Mouse (Mus musculus) thymus, adult 18-20 months (tissue): Measurements from ENCODE around the gene Hccs.
"Not testable (repeated sequence)": the region's sequence is repeated elsewhere in the genome, so short reads cannot be mapped to it uniquely, and the experiment has no call there.

ENCODE experiments used
- DNase-seq, 2 experiments: peaks; one replicate each; pipeline ENCODE4 v3.0.0; 2022; ENCODE audit warnings: mixed read lengths in 2 of 2

The Hccs gene

GRCm38 (mm10) chrX:169319945-169320667 lies at the start of gene Hccs:
TSS of gene Hccs (minus strand) at chrX:169320372.
- peak; percentile 82 to 88 for DNase-seq

- no peak for DNase-seq
Observed at GRCm38 (mm10) chrX:169357146-169357772, 37.1 kb upstream of the Hccs start.

- DNase-seq, result no peak
Observed at GRCm38 (mm10) chrX:169338213-169338612, 18.0 kb upstream of the Hccs start.

- no peak for DNase-seq
Observed at GRCm38 (mm10) chrX:169337559-169337958, 17.4 kb upstream of the Hccs start.

- no peak for DNase-seq
Observed at GRCm38 (mm10) chrX:169332264-169332663, 12.1 kb upstream of the Hccs start.

GRCm38 (mm10) chrX:169325929-169326595 lies 5.9 kb upstream of the Hccs start:
- DNase-seq, result no peak

GRCm38 (mm10) chrX:169320668-169321005 lies 465 bp upstream of the Hccs start:
- DNase-seq, result not testable (repeated sequence)

- DNase-seq, result no peak
Observed at GRCm38 (mm10) chrX:169319066-169319760, 959 bp downstream of the Hccs start.

GRCm38 (mm10) chrX:169308559-169308958 lies 11.6 kb downstream of the Hccs start:
- no peak for DNase-seq

GRCm38 (mm10) chrX:169303945-169304344 lies 16.2 kb downstream of the Hccs start:
- no peak for DNase-seq

- no peak for DNase-seq
Observed at GRCm38 (mm10) chrX:169302271-169303045, 17.7 kb downstream of the Hccs start.

GRCm38 (mm10) chrX:169299579-169299978 lies 20.6 kb downstream of the Hccs start:
- DNase-seq, result no peak

GRCm38 (mm10) chrX:169263433-169264172 lies 56.6 kb downstream of the Hccs start:
- DNase-seq, result no peak

GRCm38 (mm10) chrX:169262212-169262611 lies 58.0 kb downstream of the Hccs start:
- no peak for DNase-seq

GRCm38 (mm10) chrX:169261034-169261433 lies 59.1 kb downstream of the Hccs start:
- no peak for DNase-seq

GRCm38 (mm10) chrX:169256741-169257140 lies 63.4 kb downstream of the Hccs start:
- no peak for DNase-seq

GRCm38 (mm10) chrX:169255915-169256314 lies 64.3 kb downstream of the Hccs start:
- no peak for DNase-seq

- DNase-seq, result no peak
Observed at GRCm38 (mm10) chrX:169222357-169223062, 97.7 kb downstream of the Hccs start.

GRCm38 (mm10) chrX:169220064-169220463 lies 100.1 kb downstream of the Hccs start:
- DNase-seq, result no peak

- no peak for DNase-seq
Observed at GRCm38 (mm10) chrX:169210019-169210418, 110.2 kb downstream of the Hccs start.
